Mouse (Mus musculus) layer of hippocampus, adult 9-11 months (tissue): ENCODE results near the gene Trdn.

Experiments
- DNase-seq: peaks from one replicate; pipeline ENCODE4 v3.0.0; 2022

Gene Trdn

DNA sequence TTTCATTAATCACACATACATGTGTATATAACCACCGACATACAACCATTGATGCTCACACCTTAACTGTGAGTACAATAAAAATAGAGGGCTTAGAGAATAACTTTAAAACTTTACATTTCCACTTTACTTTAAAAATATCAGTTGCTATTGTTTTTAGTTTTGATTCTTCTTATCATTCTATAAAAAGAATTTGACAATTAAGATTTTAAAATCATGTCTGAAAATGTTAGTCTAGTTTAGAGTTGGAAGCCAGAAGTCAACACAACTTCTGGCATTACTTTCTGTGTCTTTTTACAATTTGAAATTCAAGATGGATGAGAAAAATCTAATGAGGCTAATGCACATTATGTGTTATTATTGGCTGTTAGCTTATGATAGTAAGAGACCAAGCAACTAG lies at the start of gene Trdn:
Gene Trdn (plus strand): TSS at position 301 of the 400 bp plus-strand sequence.
- DNase-seq = no peak

DNA sequence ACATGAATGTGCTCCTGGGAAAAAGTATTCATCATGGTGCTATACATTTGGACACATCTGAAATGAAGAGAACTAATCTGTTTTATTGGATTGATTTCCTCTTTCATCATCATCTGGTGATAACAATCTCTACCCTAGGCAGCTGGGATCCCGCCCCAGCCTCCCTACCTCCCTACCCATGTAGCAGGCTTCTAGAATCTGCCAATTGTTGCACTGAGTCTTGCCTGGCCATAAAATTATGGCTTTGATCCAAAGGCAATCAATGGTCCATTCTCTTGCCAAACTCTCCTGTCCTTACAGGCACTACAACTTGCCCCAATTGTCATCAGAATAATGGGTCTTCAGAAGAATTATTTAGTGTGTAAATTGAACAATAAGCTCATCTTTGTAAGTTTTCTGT lies 19.6 kb upstream of the Trdn start:
- DNase-seq = no peak

DNA sequence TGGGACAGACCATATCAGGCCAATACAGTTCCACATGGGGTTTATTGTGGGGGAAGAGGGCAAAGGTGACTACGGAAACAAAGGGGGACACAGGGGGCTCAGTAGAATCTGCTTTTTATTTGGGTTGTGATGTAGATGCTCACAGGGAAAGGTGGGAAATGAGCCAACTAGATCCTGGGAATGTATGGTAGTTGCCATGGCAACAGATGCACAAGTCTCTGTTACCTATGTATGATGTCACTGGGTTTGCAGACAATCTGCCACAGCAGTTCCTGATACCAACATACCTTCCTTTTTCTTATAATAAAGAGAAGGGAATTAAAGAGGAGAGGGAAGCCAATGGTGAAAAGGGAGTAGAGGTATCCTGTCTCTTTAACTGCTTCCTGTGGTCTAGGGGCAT lies 14.8 kb upstream of the Trdn start:
- DNase-seq = no peak

DNA sequence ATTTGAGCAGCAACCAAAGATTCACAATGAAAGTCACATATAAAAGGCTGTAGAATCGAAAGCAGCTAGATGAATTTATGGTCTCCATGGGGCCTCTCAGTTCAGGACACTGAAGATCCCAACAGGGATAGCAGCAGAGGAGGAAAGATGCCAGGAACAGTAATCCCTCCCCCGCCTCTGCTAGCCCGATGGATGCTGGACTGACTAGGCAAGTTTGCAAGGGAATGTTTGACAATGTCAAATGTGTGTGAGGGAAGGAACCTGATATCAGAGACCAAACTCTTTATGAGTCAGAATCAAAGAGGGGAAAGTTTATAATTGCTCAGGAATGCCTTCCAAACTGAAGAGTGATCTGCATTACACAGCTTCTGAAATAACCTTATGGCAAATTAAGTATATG lies 7.2 kb upstream of the Trdn start:
- no peak for DNase-seq

DNA sequence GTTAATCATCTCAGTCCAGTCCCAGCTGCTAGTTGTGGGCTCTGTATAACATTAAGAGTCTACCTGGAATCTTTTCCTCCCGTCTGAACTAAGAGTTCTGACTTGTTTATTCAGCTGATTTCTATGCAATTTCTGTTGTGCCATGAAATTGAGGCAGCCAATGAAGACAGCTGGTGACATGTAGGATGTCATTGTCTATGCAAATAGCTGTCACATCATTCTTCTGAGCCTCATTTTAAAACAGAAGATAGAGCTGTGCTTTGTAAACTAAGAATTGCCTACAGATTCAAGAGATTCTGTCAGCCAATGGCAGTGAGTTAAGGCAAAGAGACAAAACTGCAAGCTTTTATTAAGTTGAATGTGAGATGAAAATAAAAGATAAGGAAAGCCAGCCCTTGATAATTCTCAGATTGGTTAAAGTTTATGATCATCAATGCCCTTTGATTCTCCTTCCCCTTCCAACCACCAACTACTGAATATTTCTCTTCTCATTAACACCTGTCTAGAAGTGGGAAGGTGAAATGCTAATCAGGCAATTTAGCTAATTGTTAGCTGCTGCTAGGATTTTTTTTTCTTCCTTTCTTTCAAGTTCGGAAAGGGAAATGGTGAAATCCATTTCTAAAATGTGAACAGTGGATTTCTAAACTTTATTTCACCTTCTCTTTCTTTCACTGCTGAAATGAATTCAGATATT lies 1.9 kb downstream of the Trdn start:
- DNase-seq = no peak

DNA sequence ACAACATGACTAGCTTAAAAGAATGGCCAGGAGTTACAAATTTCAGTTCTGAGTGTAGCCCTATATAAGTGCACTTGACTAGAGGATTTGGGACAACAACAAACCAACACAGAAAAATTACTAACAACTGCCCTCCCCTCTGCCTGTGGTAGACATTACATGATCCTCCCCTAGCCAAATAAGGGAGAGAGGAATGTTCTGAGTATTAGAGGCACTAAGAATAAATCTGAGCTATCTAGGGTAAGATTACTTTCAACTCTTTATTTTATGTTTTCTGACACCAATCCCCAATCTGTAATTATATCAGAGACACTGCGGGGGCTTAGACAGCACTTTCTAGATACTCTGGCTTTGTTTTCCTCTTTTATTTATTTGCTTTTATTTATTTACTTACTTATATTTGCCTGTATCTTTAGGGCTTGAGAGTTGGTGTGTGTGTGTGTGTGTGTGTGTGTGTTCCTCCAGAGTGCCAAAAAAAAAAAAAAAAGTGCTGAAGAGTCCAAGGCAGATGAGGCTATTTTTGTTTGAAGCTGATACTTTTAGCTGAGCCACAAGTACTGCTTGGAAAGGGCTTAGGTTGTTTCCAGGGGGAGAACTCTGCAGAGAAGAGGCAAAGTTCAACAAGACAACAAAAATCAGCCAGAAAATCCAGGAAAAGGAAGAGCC lies 2.7 kb downstream of the Trdn start:
- DNase-seq = no peak

DNA sequence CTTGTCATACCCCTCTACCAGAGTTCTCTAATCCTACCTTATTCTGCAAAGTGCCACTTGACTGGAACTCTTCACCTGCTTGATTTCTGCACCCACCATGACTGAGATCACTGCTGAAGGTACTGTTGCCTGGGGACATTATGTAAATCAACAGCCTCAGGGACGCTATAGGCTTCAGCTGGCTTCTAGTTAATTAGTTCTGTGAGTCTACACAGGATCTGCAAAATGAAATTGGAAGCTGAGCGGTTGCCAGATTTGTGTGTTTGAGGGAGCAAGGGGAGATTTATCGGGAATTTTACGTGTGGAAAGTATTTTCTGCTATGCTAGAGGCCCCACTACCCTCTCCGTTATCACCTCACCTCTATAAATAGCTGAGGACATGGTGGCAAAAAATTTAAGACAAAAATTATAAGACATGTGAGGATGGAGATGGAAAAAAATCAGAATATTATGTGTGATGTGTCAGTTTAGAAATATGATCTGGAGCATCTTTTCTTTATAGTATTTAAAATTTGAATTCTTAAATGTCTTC lies 3.3 kb downstream of the Trdn start:
- DNase-seq = no peak

DNA sequence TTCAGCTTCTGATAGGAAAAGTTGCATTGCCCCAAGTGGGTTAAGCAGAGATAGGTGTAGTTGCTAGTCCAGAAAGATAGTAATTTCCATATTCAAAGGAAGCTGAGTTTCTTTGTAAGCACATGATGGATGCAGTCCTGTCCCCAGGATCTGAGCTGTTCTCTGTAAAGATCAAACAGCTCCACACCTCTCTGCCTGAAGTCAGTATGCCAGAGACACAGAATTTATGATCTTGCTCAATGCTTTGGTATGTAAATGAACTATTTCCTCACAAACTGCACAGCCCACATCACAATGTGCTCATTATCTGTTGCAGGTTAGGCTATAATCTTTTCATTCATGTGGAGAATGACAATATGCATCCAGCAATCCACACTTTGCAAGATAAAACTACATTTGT lies 8.0 kb downstream of the Trdn start:
- no peak for DNase-seq

DNA sequence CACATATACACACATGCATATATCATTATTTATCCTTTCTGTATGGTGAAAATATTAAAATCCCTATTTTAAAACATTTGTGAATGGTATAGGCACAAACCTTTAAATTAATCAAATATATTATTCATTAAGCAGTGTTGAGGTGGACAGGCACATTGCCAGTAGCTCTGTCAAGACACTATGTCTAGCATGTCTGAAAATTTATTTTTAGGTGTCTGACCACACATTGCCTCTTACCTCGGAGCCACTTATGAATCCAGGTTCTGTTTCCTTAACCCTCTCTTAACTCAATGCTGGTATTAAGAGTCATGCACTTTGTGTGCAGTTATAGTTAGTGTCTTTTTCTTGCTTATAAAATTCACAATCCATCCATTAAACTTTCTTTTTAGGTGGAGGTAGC lies 12.0 kb downstream of the Trdn start:
- DNase-seq = no peak

DNA sequence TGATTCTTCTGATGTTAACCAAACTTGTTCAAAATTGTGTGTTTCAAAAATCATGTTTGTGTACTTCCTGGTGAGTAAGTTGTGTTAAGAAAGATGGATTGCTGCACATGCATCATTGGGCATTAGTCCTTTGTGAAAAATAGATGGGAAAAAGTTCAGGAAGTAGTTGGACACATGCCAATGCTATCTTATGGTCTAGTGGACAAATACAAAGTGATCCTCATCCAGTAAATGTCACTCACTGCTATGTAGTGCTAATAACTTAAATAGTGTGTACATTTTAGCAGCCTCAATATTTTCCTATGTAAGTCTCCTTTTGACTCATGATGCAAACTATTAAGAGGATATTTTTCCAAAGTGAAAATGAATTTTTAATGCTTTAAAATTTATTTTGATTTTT lies 27.6 kb downstream of the Trdn start:
- DNase-seq = no peak

DNA sequence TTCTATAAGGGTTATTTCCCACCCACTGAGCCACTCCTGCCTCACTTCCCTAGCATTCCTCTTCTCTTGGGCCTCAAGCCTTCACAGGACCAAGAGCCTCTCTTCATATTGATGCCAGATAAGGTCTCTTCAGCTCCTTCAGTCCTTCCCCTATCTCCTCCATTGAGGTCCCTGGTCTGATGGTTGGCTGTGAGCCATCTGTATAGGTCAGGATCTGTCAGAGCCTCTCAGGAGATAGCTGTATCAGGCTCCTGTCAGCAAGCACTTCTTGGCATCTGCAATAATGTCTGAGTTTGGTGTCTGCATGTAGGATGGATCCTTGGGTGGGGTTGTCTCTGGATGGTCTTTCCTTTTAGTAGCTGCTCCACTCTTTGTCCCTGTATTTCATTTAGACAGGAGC lies 42.7 kb downstream of the Trdn start:
- no peak for DNase-seq

DNA sequence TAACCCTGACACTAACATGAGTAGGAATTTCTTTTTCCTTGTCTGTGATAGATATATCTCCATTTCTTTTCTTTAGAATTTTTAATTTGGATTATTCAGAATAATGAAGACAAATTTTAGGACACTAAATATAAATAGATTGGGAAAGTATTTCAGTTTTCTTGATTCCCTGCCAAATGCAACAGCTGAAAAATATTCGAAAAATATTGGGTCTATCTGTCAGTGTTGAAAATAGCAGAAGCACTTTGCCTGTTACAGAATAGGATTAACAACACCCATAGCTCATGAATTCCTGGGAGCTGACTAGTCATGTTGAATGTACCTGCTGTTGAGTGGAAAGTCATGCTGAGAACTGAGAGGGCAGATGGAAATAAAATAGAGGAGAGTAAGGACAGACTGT lies 64.6 kb downstream of the Trdn start:
- DNase-seq = peak; percentile 24

DNA sequence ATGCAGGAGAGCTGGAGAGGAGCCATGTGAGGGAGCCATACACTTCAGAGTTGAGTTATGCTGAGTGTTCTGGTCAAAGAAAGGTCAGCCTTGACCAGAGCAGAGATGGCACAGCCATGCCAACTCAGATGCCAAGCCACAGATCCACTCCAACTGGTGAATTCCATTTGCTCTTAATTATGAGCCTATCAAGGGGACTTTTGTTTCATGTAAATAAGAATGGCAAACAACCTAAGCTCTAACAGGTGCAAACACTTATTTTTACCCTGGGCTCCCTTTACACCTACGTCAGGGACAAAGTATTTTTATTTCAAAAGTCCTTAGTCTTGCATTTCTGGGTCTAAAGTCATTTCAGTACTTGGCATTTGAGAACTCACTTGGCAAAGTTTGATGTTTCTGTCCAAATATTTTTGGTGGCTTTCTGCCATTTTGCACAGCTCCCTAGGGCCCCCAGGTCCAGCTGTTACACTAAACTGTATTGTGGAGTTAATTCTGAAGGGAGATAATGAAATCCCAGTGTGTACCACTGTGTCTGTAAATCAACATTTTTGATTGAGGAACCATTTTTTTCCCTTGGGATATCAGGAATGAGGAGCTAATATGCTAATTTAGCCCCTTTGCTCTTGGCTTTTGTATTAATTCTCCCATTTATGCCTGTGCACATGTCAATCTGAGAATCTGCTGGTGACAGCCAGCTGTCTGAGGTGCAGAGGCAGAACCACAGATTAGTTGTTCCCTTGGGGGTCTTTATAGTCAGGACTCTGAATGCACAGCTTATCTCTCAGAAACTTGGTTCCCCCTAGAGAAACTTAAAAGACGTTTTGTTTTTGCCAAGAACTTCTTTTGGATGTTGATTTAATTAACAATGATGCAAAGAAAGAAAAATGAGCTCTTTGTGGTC lies 99.6 kb downstream of the Trdn start:
- no peak for DNase-seq

DNA sequence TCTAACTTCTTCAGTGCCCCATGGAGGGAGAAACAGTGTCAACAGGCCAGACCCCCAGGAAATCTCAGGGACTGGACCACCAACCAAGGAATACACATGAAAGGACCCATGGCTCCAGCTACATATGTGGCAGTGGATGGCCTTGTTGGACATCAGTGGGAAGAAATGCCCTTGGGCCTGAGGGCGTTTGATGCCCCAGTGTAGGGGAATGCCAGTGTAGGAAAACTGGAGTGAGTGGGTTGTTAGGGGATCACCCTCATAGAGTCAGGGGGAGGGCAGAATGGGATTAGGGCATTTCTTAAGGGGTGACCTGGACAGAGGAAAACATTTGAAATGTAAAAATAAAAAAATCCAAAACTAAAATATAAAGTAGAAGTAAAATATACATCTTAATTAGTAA lies 108.7 kb downstream of the Trdn start:
- no peak for DNase-seq

DNA sequence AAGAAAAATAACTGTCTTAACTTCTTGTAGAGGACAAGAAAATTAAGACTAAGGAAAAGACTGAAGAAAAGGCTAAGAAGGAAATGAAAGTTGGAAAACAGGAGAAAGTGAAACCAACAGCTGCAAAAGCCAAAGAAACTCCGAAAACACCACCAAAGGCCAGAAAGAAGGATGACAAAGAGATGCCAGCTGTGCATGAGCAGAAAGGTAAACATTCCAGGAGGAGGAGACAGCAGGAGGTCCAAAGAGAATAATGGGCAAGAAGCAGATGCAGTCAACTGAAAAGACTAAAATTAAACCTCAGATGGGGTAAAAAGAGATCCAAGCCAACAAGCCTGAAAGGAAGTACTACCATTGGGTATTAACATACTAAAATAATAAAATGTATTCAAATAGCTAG lies 115.6 kb downstream of the Trdn start:
- DNase-seq = no peak

DNA sequence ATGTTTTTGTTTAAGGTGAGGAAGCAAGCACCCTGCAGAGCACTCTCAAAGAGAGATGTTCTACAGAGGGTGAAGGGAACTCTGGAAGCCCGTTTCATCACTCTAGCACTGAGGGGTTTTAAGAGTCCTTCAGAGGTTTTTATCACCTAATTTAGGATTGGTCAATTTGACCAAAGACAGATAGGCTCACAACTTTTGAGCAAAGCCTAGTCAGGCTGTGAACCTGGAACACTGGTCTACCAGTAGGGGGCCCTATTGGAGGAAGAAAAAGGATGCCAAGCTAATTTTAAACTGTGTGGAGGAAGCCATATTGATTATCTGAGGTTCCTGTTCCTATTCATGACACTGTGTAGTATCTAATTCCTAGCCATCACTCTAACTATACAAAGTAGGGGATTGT lies 117.9 kb downstream of the Trdn start:
- DNase-seq = no peak

DNA sequence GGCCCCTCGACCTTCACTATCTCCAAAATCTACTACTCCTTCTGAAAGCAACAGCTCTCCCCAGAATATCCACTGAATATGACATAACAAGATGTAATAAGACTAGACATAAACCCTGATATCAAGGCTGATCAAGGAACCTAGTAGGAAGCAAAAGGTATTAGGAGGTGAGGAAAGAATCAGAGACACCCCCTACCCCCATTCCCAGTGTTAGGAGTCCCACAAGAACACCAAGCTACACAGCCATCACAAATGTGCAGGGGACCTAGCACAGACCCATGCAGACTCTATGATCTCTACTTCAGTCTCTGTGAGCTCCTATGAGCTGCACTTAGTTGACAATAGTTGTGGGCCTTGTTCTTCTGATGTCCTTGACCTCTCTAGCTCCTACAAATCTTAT lies 130.1 kb downstream of the Trdn start:
- no peak for DNase-seq

DNA sequence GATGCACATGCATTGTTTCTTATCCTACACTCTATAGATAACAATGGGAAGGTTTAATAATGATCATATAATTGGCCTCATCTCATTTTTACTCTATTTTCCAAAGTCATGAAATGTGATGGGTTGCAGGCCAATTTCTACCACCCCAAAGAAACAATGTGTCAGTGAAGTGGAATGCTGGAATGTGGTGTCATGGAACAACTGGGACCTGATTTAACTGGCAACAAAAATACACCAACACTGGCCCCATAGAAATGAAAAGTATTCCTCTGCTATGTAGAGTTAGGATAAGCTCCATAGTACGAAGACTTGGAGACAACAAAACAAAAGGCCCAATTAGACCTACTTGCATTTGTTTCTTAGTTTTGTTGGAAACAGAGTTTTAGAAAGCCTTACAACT lies 173.6 kb downstream of the Trdn start:
- DNase-seq = no peak

DNA sequence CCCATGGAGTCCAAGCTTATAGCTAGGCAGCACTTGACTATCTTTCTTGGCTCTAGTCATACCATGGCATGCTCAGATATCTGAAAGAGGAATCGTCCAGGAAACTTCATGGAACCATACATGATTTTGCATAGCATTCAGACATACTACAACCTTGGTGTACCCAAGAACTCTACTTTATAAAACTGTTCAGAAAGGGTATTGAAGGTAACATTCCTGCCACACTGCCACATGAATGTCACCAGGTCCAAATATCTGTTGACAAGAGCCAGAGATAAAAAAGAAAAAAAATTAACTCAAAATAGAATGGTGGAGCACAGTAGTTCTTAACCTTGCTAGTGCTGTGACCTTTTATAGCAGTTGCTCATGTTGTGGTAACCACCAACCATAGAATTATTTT lies 175.8 kb downstream of the Trdn start:
- no peak for DNase-seq

DNA sequence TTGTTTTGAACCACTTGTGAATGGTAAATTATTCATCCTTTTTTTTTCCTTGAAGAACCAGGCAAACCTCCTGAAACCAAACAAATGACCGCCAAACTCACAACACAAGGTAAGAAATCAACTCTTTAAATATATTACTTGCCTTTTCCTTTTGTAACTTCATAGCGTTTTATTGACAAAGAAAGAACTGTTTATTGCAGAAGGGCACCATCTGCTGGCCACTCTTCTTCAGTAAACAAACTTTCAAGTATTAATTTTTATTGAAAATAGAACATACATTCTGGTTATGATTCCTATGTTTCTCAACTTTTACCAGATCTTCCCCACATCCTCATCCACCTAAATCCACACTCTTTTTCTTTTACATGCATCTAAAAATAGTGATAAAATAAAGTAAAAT lies 224.6 kb downstream of the Trdn start:
- DNase-seq = peak; percentile 14

DNA sequence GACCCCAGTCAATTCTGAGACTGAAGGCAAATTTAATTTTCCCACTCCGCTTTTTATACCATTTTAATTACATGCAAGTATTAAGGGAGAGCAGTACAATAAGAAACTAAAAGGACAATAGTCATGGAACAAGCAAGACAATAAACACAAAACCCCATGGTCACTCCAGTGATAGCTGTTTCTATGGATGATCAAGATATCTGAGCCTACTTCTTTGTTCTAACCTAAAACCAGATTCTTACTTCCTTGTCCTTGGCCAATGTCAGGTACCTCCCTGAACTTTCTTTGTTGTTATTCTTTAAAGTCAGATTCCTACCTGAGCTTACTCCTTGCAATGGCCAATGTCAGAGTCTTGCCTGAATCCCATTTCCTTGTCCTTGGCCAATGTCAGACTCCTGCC lies 272.7 kb downstream of the Trdn start:
- DNase-seq = no peak

DNA sequence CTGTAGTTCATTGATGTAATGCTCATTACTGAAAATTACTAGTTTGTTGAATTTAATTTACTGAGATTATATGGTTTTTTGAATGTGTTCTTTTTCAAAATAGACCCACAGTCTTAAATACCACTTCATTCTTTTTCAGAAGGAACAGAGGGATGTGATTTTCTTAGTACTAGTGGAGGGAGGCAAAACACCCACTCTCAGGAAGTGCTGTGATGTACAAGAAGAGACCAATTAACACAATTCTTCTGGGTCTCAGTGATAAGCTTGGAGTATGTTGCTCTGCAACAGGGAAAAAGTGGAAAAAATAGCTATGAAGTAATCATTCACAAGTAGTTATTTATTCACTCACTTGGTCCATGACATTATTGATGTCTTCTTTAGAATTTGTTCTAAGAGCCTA lies 286.2 kb downstream of the Trdn start:
- no peak for DNase-seq

DNA sequence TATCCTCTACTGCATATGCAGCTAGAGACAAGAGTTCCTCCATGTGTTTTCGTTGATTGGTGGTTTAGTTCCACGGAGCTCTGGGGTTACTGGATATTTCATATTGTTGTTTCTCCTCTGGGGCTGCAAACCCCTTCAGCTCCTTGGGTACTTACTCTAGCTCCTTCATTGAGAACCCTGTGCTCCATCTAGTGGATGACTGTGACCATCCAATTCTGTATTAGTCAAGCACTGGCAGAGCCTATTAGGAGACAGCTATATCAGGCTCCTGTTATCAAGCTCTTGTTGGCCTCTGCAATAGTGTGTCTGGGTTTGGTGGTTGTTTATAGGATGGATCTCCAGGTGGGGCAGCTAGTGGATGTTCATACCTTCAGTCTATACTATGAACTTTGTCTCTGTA lies 290.2 kb downstream of the Trdn start:
- DNase-seq = no peak
